Mouse (Mus musculus): ENCODE results near the gene Zfp618. TPM values are rescaled to one million over a fixed set of nuclear protein-coding genes. Genes with fewer than 3 reads are reported as not detected.

Gene Zfp618
- 40.4 and 42.4 TPM in 2 replicates for polyA plus RNA-seq (2016; fragmentation: Nextera tagmentation; extraction: Ambion mirVana)

GRCm38 (mm10) chr4:62965497-62966302, at the start of gene Zfp618:
Gene Zfp618 (plus strand): TSS chr4:62965573.
- Histone ChIP-seq H3K27me3 (no peaks in the 10 kb centered on the region), H3K4me3 (peak within 1 kb of the TSS; percentile 70), H3K4me1 (peaks cover 19% of the 10 kb centered on the region), H3K36me3 (no peaks in the 10 kb centered on the region), H3K4me2 (replicated peaks) (peak within 1 kb of the TSS; percentile 58), H3K9ac (peak within 1 kb of the TSS; percentile 97), H3K9me3 (no peaks in the 10 kb centered on the region), H3K27ac (peak within 1 kb of the TSS; percentile 93)
- no peak for ATAC-seq (ENCODE audit: insufficient number of reproducible peaks, insufficient read depth, low FRiP score, low TSS enrichment)
- WGBS = 0% methylated on average over 25 of the region's 86 CpGs

GRCm38 (mm10) chr4:62917056-62917455, 48.3 kb upstream of the Zfp618 start:
- H3K27me3 ChIP-seq = no peaks in the 10 kb centered on the region
- no peaks in the 10 kb centered on the region for H3K36me3 ChIP-seq
- no peak for ATAC-seq (ENCODE audit: insufficient number of reproducible peaks, insufficient read depth, low FRiP score, low TSS enrichment)
- H3K9ac ChIP-seq = no peak overlapping the region
- no peaks in the 10 kb centered on the region for H3K4me1 ChIP-seq
- no peaks in the 10 kb centered on the region for H3K9me3 ChIP-seq
- no peak overlapping the region for H3K27ac ChIP-seq
- no peak overlapping the region for H3K4me3 ChIP-seq
- WGBS = 88% methylated on average over 8 of the region's 8 CpGs
- no peak overlapping the region for H3K4me2 ChIP-seq (replicated peaks)

- 87% methylated on average over 4 of the region's 4 CpGs for WGBS
- no peak for ATAC-seq (ENCODE audit: insufficient number of reproducible peaks, insufficient read depth, low FRiP score, low TSS enrichment)
- H3K9ac ChIP-seq = no peak overlapping the region
- H3K4me1 ChIP-seq = peaks cover 2% of the 10 kb centered on the region; the same call in 1 of the 2 replicates
- H3K4me3 ChIP-seq = no peak overlapping the region
- no peaks in the 10 kb centered on the region for H3K27me3 ChIP-seq
- H3K36me3 ChIP-seq = no peaks in the 10 kb centered on the region
- H3K4me2 ChIP-seq (replicated peaks) = no peak overlapping the region
- H3K9me3 ChIP-seq = no peaks in the 10 kb centered on the region
- H3K27ac ChIP-seq = no peak overlapping the region
Observed at GRCm38 (mm10) chr4:62933798-62934197, 31.6 kb upstream of the Zfp618 start.

GRCm38 (mm10) chr4:62935589-62936218, 29.7 kb upstream of the Zfp618 start:
- Histone ChIP-seq H3K9ac (no peak overlapping the region), H3K27ac (no peak overlapping the region), H3K4me1 (peaks cover 2% of the 10 kb centered on the region; the same call in 1 of the 2 replicates), H3K4me2 (replicated peaks) (no peak overlapping the region), H3K36me3 (no peaks in the 10 kb centered on the region), H3K9me3 (no peaks in the 10 kb centered on the region), H3K27me3 (no peaks in the 10 kb centered on the region), H3K4me3 (no peak overlapping the region)
- no peak for ATAC-seq (ENCODE audit: insufficient number of reproducible peaks, insufficient read depth, low FRiP score, low TSS enrichment)
- WGBS = 55% methylated on average over 11 of the region's 11 CpGs

GRCm38 (mm10) chr4:62941961-62942892, 23.1 kb upstream of the Zfp618 start:
- Histone ChIP-seq H3K9ac (no peak overlapping the region), H3K27ac (no peak overlapping the region), H3K4me2 (replicated peaks) (no peak overlapping the region), H3K27me3 (no peaks in the 10 kb centered on the region), H3K4me3 (no peak overlapping the region), H3K9me3 (no peaks in the 10 kb centered on the region), H3K4me1 (no peaks in the 10 kb centered on the region), H3K36me3 (no peaks in the 10 kb centered on the region)
- ATAC-seq (ENCODE audit: insufficient number of reproducible peaks, insufficient read depth, low FRiP score, low TSS enrichment) = no peak
- 66% methylated on average over 14 of the region's 14 CpGs for WGBS

GRCm38 (mm10) chr4:62944326-62944879, 21.0 kb upstream of the Zfp618 start:
- no peak for ATAC-seq (ENCODE audit: insufficient number of reproducible peaks, insufficient read depth, low FRiP score, low TSS enrichment)

GRCm38 (mm10) chr4:62963806-62964205, 1.6 kb upstream of the Zfp618 start:
- H3K36me3 ChIP-seq = no peaks in the 10 kb centered on the region
- no peak overlapping the region for H3K27ac ChIP-seq
- no peak overlapping the region for H3K9ac ChIP-seq
- ATAC-seq (ENCODE audit: insufficient number of reproducible peaks, insufficient read depth, low FRiP score, low TSS enrichment) = no peak
- H3K9me3 ChIP-seq = no peaks in the 10 kb centered on the region
- no peaks in the 10 kb centered on the region for H3K27me3 ChIP-seq
- H3K4me1 ChIP-seq = peaks cover 4% of the 10 kb centered on the region; the same call in 1 of the 2 replicates
- WGBS = 72% methylated on average over 4 of the region's 4 CpGs
- H3K4me3 ChIP-seq = no peak overlapping the region
- H3K4me2 ChIP-seq (replicated peaks) = no peak overlapping the region

More at GRCm38 (mm10) chr4:62944326-62944879, 21.0 kb upstream of the Zfp618 start:
- Histone ChIP-seq H3K4me2 (replicated peaks) (no peak overlapping the region), H3K4me3 (no peak overlapping the region), H3K9ac (no peak overlapping the region), H3K36me3 (no peaks in the 10 kb centered on the region), H3K27ac (no peak overlapping the region), H3K27me3 (no peaks in the 10 kb centered on the region), H3K9me3 (no peaks in the 10 kb centered on the region), H3K4me1 (no peaks in the 10 kb centered on the region)
- WGBS = 61% methylated on average over 4 of the region's 4 CpGs

GRCm38 (mm10) chr4:62964844-62965496, 403 bp upstream of the Zfp618 start:
- peak overlapping the region; percentile 97 for H3K9ac ChIP-seq
- no peak for ATAC-seq (ENCODE audit: insufficient number of reproducible peaks, insufficient read depth, low FRiP score, low TSS enrichment)
- H3K9me3 ChIP-seq = no peaks in the 10 kb centered on the region
- 1% methylated on average over 47 of the region's 52 CpGs for WGBS
- no peaks in the 10 kb centered on the region for H3K27me3 ChIP-seq
- H3K27ac ChIP-seq = peak overlapping the region; percentile 93
- H3K4me3 ChIP-seq = peak overlapping the region; percentile 70
- peak overlapping the region; percentile 58 for H3K4me2 ChIP-seq (replicated peaks)
- no peaks in the 10 kb centered on the region for H3K36me3 ChIP-seq
- H3K4me1 ChIP-seq = peaks cover 16% of the 10 kb centered on the region

GRCm38 (mm10) chr4:62969526-62969925, 4.2 kb downstream of the Zfp618 start:
- H3K27me3 ChIP-seq = no peaks in the 10 kb centered on the region
- H3K4me3 ChIP-seq = no peak overlapping the region
- 88% methylated on average over 5 of the region's 5 CpGs for WGBS
- H3K4me2 ChIP-seq (replicated peaks) = no peak overlapping the region
- no peak overlapping the region for H3K9ac ChIP-seq
- no peak overlapping the region for H3K27ac ChIP-seq
- no peak for ATAC-seq (ENCODE audit: insufficient number of reproducible peaks, insufficient read depth, low FRiP score, low TSS enrichment)
- no peaks in the 10 kb centered on the region for H3K9me3 ChIP-seq
- no peaks in the 10 kb centered on the region for H3K36me3 ChIP-seq
- peaks cover 26% of the 10 kb centered on the region for H3K4me1 ChIP-seq

GRCm38 (mm10) chr4:62971991-62972390, 6.6 kb downstream of the Zfp618 start:
- Histone ChIP-seq H3K4me3 (no peak overlapping the region), H3K9ac (no peak overlapping the region), H3K9me3 (no peaks in the 10 kb centered on the region), H3K36me3 (no peaks in the 10 kb centered on the region), H3K4me1 (peaks cover 29% of the 10 kb centered on the region), H3K27me3 (no peaks in the 10 kb centered on the region), H3K27ac (no peak overlapping the region), H3K4me2 (replicated peaks) (no peak overlapping the region)
- no peak for ATAC-seq (ENCODE audit: insufficient number of reproducible peaks, insufficient read depth, low FRiP score, low TSS enrichment)
- WGBS = 86% methylated on average over 1 of the region's 1 CpGs

GRCm38 (mm10) chr4:62973086-62973485, 7.7 kb downstream of the Zfp618 start:
- Histone ChIP-seq H3K27ac (no peak overlapping the region), H3K9me3 (no peaks in the 10 kb centered on the region), H3K4me2 (replicated peaks) (no peak overlapping the region), H3K4me1 (peaks cover 32% of the 10 kb centered on the region), H3K27me3 (no peaks in the 10 kb centered on the region), H3K36me3 (no peaks in the 10 kb centered on the region), H3K9ac (no peak overlapping the region), H3K4me3 (no peak overlapping the region)
- 80% methylated on average over 3 of the region's 3 CpGs for WGBS
- no peak for ATAC-seq (ENCODE audit: insufficient number of reproducible peaks, insufficient read depth, low FRiP score, low TSS enrichment)
